Mouse (Mus musculus) hindbrain, embryonic 12.5 days (tissue): ENCODE data around the gene 9330159F19Rik. TPM values are rescaled to one million over a fixed set of nuclear protein-coding genes. Genes with fewer than 3 reads are reported as not detected.

Experiments used
- ATAC-seq: fragments of 200-750 bp; cut with Nextera tagmentation; 2 replicates; pipeline ENCODE4 v1.8.0; 2017; ENCODE audit warnings: moderate TSS enrichment; ENCODE audit not compliant: low FRiP score
- H3K27ac ChIP-seq: fragments of 300-500 bp; sonication (generic); 2 replicates; pipeline ENCODE4 v1.5.1; 2016; ENCODE audit warnings: mild to moderate bottlenecking
- H3K27me3 ChIP-seq: fragments of 300-500 bp; sonication (generic); 2 replicates; pipeline ENCODE4 v1.6.1; 2016; ENCODE audit warnings: mild to moderate bottlenecking
- H3K36me3 ChIP-seq: fragments of 300-500 bp; sonication (generic); 2 replicates; pipeline ENCODE4 v1.6.1; 2016; ENCODE audit warnings: mild to moderate bottlenecking
- H3K4me1 ChIP-seq: fragments of 300-500 bp; sonication (generic); 2 replicates; pipeline ENCODE4 v1.6.1; 2016
- H3K4me2 ChIP-seq: fragments of 300-500 bp; sonication (generic); replicated peaks from 2 replicates; pipeline ENCODE4 v1.6.1; 2016; ENCODE audit warnings: mild to moderate bottlenecking
- H3K4me3 ChIP-seq: fragments of 300-500 bp; sonication (generic); 2 replicates; pipeline ENCODE4 v1.5.1; 2016; ENCODE audit warnings: mild to moderate bottlenecking
- H3K9ac ChIP-seq: fragments of 300-500 bp; sonication (generic); 2 replicates; pipeline ENCODE4 v1.6.1; 2016; ENCODE audit warnings: mild to moderate bottlenecking, moderate library complexity
- H3K9me3 ChIP-seq: fragments of 300-500 bp; sonication (generic); replicated peaks from 2 replicates; pipeline ENCODE4 v1.6.1; 2016; ENCODE audit warnings: mild to moderate bottlenecking
- WGBS: fragments of 180-500 bp; shearing (Covaris S2); methylation state at CpG from one replicate; pipeline ENCODE4 v1.1.7; 2016; 5-methylcytosine and 5-hydroxymethylcytosine counted together
- polyA plus RNA-seq: library from polyadenylated mRNA; unstranded; fragments of >200 nt; fragmentation: Nextera tagmentation; extraction: Ambion mirVana; gene quantifications from 2 replicates; pipeline ENCODE4 v1.2.1, GENCODE M21; 2016

The 9330159F19Rik gene
- polyA plus RNA-seq, 1 experiment from 2014 or later: 13.5 TPM

DNA sequence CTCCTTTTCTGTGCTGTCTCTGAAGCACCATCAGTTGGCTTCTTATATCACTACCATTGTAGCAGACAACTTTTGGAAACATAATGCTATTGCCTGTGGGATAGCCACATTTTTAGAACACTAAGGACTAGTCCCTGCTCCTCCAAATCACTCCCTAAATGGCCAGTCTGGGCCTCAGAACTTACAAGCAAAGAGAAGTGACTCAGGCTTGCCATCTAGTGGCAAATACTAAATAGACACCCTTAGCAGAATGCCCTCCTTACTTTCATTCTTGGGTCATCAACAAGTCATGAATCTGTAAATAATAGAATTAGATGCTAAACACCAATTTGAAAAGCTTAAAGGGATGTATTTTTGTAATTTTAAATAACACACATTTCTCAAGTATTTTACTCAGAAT is 4.7 kb upstream of the 9330159F19Rik start:
- Histone ChIP-seq H3K9me3 (no peaks in the 10 kb centered on the region), H3K36me3 (peaks cover 5% of the 10 kb centered on the region), H3K4me1 (no peaks in the 10 kb centered on the region), H3K9ac (no peak overlapping the region), H3K27me3 (no peaks in the 10 kb centered on the region), H3K4me2 (no peak overlapping the region), H3K27ac (no peak overlapping the region), H3K4me3 (no peak overlapping the region)
- ATAC-seq: no peak

DNA sequence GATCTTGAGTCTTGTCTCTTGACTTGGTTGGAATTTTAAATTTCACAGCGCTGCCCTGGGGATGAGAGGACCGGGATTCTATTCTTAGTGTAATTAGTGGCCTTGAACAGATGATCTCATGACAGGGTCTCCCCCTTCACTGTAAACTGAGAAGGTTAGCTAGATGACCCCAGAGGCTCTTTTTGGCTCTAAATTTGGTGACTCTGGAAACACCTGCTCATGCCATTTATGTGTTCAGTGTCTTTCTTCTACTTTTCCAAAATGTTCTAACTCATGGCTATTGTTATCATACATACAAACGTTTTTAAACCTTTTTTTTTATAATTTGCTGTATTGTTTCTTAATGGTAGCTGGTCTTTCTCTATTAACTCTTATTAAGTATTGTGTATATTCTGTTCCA is 2.7 kb upstream of the 9330159F19Rik start:
- H3K9ac ChIP-seq: no peak overlapping the region
- no peaks in the 10 kb centered on the region for H3K9me3 ChIP-seq
- H3K4me1 ChIP-seq: no peaks in the 10 kb centered on the region
- peaks cover 2% of the 10 kb centered on the region for H3K36me3 ChIP-seq
- no peak overlapping the region for H3K27ac ChIP-seq
- 54% methylated on average over 3 of the region's 3 CpGs for WGBS
- H3K27me3 ChIP-seq: no peaks in the 10 kb centered on the region
- ATAC-seq: no peak
- H3K4me2 ChIP-seq: no peak overlapping the region
- H3K4me3 ChIP-seq: no peak overlapping the region

DNA sequence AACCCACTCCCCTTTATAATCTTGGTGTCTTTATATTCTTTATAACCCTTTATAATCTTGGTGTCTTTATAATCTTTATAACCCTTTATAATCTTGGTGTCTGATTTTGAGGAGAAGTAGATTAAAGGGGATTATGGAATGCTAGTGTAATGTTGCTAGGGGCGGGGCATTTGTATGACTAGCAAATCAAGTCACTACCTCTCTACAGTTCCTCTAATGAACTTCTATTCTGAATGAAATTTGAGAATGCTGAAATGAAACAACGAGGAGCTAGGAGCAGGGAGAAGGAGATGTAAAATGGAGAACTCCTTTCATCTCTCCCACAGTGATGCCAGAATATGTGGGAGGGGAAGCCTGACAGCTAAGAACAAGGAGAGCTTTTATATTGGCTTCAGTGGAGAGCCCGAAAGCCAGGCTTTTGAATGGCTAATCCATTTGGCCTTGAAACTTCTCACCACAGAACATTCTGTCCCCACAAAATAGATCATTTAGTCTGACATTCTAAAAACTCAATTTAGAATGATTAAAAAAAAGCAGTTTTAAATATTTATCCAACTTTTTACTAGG is 2.2 kb downstream of the 9330159F19Rik start:
- ATAC-seq: no peak
- H3K4me2 ChIP-seq: no peak overlapping the region
- H3K9ac ChIP-seq: no peak overlapping the region
- no peaks in the 10 kb centered on the region for H3K27me3 ChIP-seq
- WGBS: 40% methylated on average over 3 of the region's 3 CpGs
- no peaks in the 10 kb centered on the region for H3K9me3 ChIP-seq
- no peaks in the 10 kb centered on the region for H3K36me3 ChIP-seq
- no peak overlapping the region for H3K27ac ChIP-seq
- no peak overlapping the region for H3K4me3 ChIP-seq
- H3K4me1 ChIP-seq: no peaks in the 10 kb centered on the region

DNA sequence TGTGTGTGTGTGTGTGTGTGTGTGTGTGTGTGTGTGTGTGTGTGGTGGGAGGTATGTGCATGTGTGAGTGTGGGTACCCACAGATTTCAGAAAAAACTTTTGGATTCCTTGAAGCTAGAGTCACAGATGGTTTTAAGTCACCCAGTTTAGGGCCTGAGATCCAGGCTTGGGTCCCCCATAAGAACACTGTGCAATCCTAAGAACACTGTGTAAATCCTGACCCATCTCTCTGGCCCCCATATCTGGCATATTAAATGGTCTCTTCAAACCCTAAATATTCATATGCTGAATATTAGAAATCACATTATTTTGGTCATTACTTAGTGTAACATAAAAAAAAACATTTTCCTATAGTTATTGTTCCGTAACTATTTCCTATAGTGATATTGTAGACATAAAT is 5.6 kb downstream of the 9330159F19Rik start:
- Histone ChIP-seq H3K36me3 (peaks cover 3% of the 10 kb centered on the region; the same call in 1 of the 2 replicates), H3K27ac (no peak overlapping the region), H3K27me3 (no peaks in the 10 kb centered on the region), H3K9ac (no peak overlapping the region), H3K4me3 (no peak overlapping the region), H3K4me2 (no peak overlapping the region), H3K9me3 (no peaks in the 10 kb centered on the region), H3K4me1 (no peaks in the 10 kb centered on the region)
- WGBS: 88% methylated on average over 1 of the region's 1 CpGs
- no peak for ATAC-seq

DNA sequence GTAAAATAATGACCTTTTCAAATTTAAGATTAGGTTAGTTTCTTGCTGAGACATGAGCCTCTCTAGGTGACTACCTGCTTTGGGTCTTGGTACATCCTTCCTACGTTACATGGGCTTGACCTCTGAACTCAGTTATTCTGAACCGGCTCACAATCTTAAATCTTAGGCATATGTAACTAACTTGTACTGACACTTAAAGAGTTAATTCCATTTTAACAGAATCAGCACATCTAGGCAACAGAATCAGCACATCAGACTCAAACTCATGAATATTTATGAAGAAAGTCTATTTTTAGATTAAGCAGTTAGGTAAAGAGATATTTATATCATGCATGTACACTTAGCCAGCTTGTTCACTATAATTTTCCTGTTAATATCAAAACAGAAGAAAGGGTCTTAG is 6.0 kb downstream of the 9330159F19Rik start:
- H3K4me1 ChIP-seq: no peaks in the 10 kb centered on the region
- no peak overlapping the region for H3K27ac ChIP-seq
- no peak for ATAC-seq
- no peaks in the 10 kb centered on the region for H3K9me3 ChIP-seq
- no peaks in the 10 kb centered on the region for H3K27me3 ChIP-seq
- H3K4me3 ChIP-seq: no peak overlapping the region
- H3K36me3 ChIP-seq: peaks cover 8% of the 10 kb centered on the region
- 53% methylated on average over 2 of the region's 2 CpGs for WGBS
- no peak overlapping the region for H3K4me2 ChIP-seq
- no peak overlapping the region for H3K9ac ChIP-seq

DNA sequence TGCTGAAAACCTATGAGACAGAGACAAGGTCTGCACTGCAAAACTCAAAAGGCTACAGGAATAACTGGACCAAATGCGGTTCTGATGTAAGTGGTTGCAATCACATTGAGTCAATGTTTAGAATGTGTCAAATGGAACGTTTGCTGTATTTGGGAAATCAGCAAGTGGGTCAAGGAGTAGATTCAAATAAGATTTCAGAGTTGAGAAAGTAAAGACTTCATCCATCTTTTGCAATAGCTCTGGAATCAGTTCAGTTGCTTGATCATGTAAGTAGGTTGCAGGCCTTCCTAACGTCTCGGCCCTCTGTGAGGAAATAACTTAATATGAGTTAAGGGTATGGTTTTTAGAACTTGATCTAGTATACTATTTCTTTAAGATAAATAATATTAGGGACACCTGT is 13.9 kb downstream of the 9330159F19Rik start:
- no peaks in the 10 kb centered on the region for H3K4me1 ChIP-seq
- no peaks in the 10 kb centered on the region for H3K9me3 ChIP-seq
- 88% methylated on average over 4 of the region's 4 CpGs for WGBS
- H3K27ac ChIP-seq: no peak overlapping the region
- no peak for ATAC-seq
- peaks cover 30% of the 10 kb centered on the region for H3K36me3 ChIP-seq
- H3K4me2 ChIP-seq: no peak overlapping the region
- H3K27me3 ChIP-seq: no peaks in the 10 kb centered on the region
- H3K4me3 ChIP-seq: no peak overlapping the region
- no peak overlapping the region for H3K9ac ChIP-seq

DNA sequence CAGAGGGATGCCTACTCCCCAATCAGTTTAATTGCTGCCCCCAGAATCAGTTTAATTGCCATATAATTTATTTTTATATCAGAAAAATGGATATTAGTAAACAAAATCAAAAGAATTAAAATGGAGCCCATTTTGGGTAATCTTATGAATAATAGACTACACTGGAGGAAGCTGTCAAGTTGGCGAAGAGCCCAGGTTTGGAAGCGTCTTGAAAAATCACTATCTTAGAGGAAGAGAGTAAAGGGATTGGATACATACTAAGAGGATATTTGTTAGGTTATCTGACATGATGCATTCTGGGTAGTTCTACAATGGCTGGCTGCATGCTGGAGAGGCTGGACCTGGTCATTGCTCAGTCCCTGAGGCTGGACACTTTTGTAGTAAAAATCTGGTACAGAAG is 19.8 kb downstream of the 9330159F19Rik start:
- ATAC-seq: no peak
- Histone ChIP-seq H3K36me3 (peaks cover 3% of the 10 kb centered on the region), H3K9ac (no peak overlapping the region), H3K27ac (no peak overlapping the region), H3K27me3 (no peaks in the 10 kb centered on the region), H3K4me2 (no peak overlapping the region), H3K4me3 (no peak overlapping the region), H3K4me1 (no peaks in the 10 kb centered on the region), H3K9me3 (no peaks in the 10 kb centered on the region)
- WGBS: 87% methylated on average over 2 of the region's 2 CpGs

Other genes starting within 250 kb of the 9330159F19Rik start
- gene 2310057J18Rik, start 225.3 kb upstream of the 9330159F19Rik start, polyA plus RNA-seq: not detected in 2 replicates
- gene Soga3, start 67.8 kb upstream of the 9330159F19Rik start, polyA plus RNA-seq: 72.8 and 90.4 TPM in 2 replicates
- 5.2 and 6.7 TPM in 2 replicates for gene Gm49353, start 12.7 kb upstream of the 9330159F19Rik start, polyA plus RNA-seq
- gene Echdc1, start 101.6 kb downstream of the 9330159F19Rik start, polyA plus RNA-seq: 21.6 and 21.8 TPM in 2 replicates
- gene Rnf146, start 150.8 kb downstream of the 9330159F19Rik start, polyA plus RNA-seq: 66.6 and 78.4 TPM in 2 replicates